Mouse (Mus musculus) hematopoietic stem cell, adult 5-6 weeks (primary cell): ENCODE measurements around the gene Cldn7. TPM values are rescaled to one million over a fixed set of nuclear protein-coding genes. Genes with fewer than 3 reads are reported as not detected.

ENCODE experiments used
- ATAC-seq, 2 experiments: fragments of 125-278 bp in 1 of 2; replicated peaks in 1 of 2; 2 replicates each; pipeline ENCODE4 v1.8.0; 2016 to 2017; ENCODE audit warnings: inconsistent platforms in 2 of 2, mild to moderate bottlenecking in 2 of 2, moderate number of reproducible peaks in 2 of 2, low read depth in 1 of 2, moderate TSS enrichment in 1 of 2; ENCODE audit not compliant: low FRiP score in 2 of 2, poor library complexity in 2 of 2, severe bottlenecking in 2 of 2, insufficient read depth in 1 of 2, low TSS enrichment in 1 of 2
- total RNA-seq: library from RNA; stranded (forward); fragments of 172-1452, 232-1000 nt; gene quantifications from 2 replicates; pipeline ENCODE4 v1.2.3, GENCODE M21; 2017

Cldn7 gene
- total RNA-seq, 1 experiment from 2014 or later: 6.3 TPM

DNA sequence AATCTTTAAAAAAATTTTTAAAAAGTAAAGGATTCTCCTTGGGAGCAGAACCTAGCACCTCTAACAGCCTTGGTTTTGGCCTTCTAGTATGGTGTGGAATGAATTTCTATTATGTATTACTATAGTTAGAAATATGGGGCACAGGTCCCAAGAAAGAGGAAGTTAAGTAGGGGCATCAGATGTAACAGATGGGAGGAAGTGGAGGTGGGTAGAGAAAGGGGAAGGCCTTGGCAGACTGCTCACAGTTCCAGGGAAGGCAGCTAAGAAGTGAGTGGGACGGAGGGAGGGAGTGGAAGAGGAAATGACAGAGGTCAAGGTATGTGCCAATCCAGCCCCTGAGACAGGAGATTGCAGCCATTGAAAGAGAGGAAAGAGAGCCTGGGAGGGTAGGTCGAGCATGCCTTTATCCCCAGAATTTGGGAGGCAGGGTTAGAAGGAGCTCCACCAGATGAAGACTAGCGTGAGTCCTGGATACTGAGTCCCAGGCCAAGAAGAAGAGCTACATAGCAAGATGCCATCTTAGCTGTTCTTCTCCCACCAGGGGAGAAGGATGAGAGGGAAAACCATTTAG is 33.5 kb upstream of the Cldn7 start:
- ATAC-seq: peak; percentile 87 to 95

DNA sequence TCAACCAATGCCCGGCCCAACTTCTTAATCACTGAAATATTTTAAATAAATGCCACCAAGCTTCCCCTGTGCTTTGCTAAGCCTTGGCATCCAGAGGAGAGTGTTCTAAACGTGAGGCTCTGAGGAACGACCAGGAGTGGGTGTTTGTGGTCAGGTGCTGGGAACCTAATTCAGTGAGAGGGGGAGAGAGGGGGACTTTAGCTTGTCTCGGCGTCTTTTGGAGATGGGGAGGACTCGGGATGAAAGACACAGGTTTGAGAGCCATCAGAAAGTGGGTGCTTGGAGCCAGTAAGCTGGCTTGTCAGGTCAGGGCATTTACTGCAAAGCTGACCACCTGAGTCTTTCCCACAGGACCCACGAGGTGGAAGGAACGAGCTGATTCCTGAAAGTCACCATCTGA is 32.8 kb upstream of the Cldn7 start:
- ATAC-seq: no peak

DNA sequence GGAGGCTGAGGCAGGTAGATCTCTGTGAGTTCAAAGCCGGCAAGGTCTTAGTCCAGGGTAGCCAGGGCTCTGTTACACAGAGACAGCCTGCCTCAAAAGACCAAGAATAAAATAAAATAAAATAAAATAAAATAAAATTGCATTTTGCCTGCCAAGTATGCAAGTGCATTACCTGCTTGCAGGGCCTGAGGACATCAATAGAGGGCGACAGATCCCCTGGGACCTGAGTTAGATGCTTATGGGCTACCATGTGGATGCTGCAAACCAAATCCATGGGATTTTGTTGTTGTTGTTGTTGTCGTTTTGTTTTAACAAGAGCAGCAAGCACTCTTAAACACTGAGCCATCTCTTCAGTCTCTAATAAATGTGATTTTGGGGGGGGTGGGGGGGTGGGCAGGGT is 32.3 kb upstream of the Cldn7 start:
- ATAC-seq: no peak

DNA sequence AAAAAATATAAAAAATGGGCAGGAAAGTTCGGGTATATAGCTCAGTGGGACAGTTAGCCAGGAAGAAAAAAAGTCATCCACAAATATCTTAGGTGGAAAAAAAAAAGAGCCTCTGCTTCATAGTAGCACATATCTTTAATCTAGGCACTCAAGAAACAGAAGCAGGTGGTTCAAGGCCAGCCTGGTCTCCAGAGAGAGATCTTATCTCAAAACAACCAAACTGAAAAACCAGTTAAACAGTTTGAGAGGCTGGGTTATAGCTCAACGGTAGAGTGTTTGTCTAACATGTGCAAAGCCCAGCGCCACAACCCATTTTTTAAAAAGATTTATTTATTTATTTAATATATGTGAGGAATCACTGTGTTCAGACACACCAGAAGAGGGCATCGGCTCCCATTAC is 31.5 kb upstream of the Cldn7 start:
- ATAC-seq: no peak

DNA sequence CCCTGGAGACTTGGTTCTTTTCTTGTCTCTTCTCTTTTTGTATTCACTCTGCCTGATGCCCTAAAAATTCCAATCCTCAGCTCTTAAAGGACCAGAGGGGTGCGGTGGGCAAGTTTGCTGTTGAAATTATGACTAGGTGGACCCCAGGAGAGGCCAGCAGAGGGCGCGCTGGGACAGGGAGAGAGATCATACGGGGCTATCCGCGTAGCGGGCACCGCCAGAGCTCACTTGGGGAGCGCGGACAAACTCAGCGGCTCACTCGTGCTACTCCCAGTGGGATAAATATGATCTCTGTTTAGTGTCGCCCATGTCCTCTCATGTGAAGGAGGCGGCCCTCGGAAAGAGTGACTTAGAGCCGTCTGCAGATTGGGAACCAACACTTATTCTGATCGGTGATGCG is 30.4 kb upstream of the Cldn7 start:
- ATAC-seq: peak; percentile 61 to 69

DNA sequence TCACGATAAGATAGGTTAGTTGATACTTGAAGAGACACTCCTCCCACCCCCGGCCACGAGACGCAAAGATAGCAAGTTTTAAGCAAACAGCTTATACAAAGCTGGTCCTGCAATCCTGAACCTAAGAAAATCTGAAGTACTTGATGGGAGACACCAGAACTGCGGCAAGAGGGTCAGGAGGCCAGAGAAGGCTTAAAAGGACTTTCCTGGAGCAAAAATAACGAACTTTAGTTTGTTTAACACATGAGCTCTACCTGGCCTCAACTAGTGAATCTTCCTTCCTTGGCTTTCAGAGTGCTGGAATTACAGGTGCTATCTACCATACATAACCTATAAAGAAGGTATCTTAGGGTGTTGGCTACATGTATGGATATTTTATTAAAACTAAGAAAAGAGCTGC is 29.9 kb upstream of the Cldn7 start:
- no peak for ATAC-seq

DNA sequence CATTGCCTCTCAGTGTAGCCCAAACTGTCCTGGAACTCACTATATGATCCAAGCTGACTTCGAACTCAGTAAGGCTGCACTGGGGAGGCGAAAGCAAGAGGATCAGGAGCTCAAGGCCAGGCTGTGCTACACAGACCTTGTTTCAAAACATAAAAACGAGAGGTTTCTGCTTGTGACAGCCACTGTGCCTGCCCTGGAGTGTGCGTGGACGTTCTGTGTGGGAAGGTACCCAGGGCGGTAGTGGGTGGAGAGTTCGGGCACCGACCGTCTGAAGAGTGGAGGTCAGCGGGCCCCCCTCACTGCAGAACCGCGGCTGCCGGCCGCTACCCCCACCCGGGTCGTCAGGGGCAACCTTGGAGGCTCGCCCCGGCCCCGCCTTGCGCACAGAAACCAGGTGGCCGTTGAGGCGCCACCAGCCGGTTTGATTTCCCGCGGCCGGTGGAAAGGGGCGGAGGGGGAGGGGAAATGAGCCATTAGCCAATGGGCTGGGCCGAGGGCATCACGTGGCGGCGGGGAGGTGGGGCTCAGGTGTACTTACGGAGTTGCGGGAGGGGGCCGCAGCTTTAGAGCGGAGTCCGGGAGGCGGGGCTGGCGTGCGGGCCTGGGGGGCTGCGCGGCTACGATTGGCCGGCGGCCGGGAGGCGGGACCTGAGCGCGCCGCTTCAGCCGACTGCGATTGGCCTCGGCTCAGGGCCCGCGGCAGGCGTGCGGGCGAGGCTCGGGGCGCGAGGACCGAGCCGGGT is 29.3 kb upstream of the Cldn7 start, which contains the start of gene Ybx2:
Ybx2 (plus strand) TSS at position 660 of the 743 bp plus-strand sequence.
- ATAC-seq: peak in 1 of 2 experiments; percentile 33; a peak in 3 of 4 replicates

DNA sequence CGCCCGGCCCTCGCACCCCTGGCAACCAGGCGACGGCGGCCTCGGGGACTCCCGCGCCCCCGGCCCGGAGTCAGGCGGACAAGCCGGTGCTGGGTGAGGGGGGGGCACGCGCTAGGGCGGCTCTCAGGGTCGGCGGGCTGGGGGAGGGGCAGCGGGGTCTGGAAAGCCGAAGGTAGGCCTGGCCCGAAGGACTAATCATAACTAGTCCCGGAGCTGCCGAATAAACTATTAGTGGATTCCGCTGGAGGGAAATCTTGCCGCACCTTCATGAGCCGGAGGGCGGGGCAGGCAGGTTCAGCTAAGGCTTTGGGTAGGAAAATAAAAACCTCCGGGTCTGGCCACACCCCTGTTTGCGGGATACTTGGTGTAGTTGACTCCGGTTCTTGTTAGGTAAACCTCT is 28.4 kb upstream of the Cldn7 start:
- ATAC-seq: no peak

DNA sequence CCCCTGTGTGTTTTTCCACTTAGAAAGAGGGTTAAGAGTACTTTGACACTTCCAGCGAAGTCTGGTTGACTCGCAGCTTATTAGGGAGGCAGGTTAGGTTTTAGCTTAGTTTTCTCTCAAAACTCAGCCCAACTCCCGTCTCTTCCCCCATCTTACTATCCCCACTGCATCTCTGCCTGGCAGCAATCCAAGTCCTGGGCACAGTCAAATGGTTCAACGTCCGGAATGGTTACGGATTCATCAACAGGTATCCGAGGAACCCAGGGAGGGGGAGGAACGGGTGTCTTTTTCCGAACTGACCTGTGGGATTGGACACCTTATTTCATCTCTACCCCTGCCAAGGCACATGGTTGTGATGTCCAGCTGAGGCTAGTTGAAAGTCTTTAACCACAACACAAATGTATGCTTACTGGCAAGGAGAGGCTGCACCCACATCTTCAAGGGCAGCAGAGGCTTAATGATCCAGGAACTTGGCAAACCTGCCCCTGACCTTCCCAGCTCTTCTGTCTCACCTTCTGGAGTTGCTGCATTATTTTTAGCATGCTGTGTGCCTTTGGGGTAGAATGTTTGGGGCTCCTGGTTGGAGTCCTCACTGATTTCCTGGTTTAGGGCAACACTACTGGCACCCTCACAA is 27.7 kb upstream of the Cldn7 start:
- ATAC-seq: no peak

DNA sequence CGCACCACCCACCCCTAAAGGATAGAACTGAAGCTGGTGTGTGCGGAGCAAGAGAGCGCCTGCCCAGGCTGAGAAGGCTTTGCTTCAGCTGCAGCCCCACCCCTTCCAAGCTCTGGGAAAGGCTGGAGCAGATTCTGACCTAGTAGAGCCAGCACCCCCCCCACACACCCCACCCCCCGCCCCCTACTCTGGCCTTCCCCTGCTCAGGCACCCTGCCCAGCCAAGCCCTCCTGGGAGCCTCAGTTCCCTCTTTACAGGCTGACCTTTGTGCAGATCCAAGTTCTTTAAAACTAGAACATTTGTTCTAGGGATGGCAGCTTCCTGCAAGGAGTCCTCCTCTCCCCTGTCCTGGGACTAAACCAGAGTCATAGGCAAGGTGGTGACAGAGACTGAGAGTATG is 27.2 kb upstream of the Cldn7 start:
- ATAC-seq: no peak

DNA sequence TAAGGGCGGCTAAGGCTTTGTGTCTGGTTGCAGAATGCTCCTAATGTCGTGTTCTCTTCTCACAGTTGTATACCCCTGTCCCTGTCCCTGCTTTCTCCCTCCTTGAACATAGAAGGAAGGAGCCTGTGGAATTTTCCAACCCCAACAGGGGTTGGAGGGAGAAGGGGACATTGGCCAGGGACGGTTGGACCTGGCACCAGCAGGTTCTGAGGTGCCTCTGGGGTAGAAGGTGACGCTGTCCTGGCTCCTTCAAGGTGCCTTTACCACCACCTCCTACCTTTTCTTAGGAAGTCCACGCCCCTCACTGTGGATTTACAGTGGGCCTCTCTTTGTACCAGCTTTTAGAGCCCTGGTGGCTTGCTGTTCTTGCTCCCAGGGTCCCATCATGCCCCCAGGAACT is 26.7 kb upstream of the Cldn7 start:
- no peak for ATAC-seq

DNA sequence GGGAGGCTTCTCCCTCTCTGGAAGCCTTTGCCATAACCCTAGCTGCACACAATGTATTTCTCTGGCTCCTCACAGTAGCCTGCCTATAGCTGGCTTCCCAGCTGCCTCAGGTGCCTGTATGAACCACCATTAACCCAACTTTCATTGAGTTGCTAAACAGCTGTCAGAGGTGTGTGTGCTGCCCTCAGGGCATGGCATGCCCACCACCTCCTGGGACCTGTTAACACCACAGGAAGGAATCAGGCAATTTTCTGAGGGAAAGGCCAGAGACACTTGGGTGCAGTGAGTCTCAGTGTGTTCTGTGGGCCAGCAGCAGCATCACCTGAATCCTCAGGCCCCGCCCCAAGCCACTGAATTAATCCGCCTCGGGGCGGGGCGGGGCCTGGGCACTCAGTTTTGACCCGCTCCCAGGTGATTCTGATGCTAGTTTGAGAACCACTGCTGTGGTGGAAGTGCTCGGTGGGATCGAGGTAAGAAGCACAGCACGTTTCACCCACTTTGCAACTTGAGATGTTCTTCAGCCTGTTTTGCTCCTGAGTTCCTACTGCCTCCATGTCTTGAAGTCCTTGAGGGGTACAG is 26.1 kb upstream of the Cldn7 start:
- ATAC-seq: no peak

DNA sequence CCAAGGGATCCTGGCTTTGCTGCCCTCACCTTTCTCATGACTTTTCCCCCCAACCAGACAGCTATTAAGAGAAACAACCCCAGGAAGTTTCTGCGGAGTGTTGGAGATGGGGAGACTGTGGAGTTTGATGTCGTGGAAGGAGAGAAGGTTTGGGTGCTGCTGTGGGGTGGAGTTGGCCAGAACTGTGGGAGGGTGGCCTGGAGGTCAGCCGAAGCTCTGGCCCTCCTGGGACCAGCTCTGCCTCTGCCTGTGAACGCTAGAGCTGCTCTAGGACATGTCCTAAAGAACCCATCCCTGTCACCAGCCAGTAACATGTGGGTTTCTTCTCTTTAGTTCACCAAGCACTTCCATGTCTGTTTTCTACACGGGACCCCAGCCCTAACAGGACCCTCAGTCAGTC is 25.4 kb upstream of the Cldn7 start:
- ATAC-seq: no peak

DNA sequence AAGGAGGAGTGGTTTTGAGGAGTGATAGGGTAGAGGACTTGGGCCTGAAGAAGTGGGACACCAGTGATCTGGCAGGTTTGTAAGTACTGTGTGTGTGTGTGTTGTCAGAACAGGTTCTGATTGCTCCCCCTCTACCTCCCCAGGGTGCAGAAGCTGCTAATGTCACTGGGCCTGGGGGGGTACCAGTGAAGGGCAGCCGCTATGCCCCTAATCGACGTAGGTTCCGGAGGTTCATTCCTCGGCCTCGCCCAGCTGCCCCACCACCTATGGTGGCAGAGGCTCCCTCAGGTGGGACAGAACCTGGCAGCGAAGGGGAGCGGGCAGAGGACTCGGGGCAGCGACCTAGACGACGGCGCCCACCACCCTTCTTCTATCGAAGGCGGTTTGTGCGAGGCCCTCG is 24.8 kb upstream of the Cldn7 start:
- ATAC-seq: no peak

DNA sequence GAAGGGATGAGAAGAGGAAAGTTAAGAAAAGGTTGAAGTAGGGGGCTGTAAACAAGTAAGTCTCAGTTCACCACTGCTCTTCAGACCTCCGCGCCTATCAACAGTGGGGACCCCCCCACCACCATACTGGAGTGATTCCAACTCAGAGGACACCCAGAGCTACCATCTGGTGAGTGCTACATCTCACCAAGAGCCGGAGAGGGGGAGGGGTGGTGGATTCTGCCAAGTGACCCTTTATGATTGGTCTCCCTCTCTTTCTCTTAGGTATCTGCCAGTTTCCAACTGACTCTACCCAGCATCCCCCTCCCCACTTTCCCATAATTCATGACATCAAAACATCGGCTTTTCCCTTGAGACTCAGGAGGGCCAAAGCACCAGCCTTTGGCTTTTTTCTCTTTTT is 23.6 kb upstream of the Cldn7 start:
- ATAC-seq: no peak

DNA sequence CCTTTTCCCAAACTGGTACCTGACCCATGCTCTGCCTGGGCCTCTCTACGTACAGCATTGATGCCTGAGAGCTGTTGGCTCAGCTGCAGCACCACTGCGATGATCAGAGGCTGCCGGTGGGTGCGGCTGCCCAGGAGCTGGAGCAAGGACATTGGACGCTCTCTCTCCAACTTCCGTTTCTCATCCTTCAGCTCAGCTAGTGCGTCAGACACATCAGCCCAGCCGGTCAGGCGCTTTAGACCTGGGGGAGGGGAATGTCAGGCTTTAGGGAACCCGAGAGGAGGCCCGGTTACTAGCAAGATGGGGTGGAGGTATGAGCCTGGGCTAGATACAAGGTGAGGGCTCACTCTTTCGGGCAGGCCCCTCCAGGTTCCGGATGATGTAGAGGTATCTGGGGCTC is 19.4 kb upstream of the Cldn7 start:
- no peak for ATAC-seq

DNA sequence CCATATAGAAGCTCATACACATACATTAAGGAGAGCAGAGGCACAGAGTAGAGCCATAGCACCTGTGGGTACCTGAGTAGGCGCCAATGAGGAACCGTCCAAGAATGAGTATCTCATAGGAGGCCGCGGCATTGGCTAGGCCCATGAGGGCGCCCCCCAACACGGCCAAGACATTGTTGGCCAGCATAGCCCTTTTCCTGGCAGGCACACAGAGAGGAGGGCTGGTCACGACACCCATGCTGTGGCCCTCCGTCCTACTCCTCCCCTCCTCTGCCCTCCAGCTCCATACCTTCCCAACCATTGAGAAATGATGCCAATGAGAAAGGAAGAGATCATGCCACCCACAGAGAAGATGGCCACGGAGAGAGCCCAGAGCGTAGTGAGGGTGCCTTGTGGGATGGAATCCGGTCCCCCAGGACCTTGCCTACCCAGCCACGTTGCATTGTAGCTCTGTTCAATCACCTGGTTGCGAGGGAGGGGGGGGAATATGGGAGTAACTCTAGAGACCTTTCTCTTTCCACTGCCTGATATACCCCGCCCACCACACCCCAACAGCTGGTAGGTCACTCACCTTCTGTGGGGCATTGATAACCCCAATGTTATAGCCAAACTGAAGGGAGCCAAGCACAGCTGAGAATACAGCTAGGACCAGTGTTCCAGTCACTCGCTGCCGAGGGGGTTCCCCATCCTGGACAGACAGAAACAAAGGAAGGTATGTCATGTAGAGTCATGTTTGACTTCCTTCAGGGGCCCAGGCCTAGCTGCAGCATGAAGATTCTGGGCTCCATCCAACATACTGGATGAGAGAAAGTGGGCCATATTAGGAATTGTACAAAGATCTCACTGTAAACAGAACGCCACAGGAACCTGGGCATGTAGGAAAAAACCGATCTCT is 18.3 kb upstream of the Cldn7 start:
- ATAC-seq: no peak
